20 mouse cellular contexts compared by ENCODE assay signal in the genomic region with DNA sequence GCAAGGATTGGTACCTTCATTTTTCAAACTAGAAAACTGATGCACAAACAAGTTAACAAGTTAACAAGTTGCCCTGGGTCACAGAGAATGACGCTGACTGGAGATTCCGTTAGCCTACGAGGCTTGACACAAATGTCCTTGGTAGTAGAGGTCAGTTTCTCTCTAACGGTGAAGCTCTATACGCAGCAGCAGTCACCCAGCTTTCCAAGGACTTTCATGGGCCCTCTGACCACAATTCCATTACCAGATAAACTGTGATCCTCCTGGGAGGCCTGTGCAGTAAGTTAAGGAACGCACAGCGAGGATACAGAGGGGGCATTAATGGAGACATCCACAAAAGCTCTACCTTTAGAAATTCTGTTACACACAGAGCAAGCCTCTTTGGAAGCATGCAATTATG. TPM values are rescaled to one million over a fixed set of nuclear protein-coding genes. Genes with fewer than 3 reads are reported as not detected.
DNase-seq lines count a peak whose midpoint lies in the region; ATAC-seq and TF ChIP-seq lines count a peak whose summit lies in the region.
"Had no signal": no experiment of that assay in that cellular context is flagged by ENCODE, and none has a peak within 500 bp of the region (broad histone marks: within the 10 kb centered on the region; RNA-seq: fewer than 3 reads in every experiment).

No protein-coding gene starts in this region.

- no peaks in the 10 kb centered on the region for H3K9me3 ChIP-seq in heart, embryonic 12.5 days (replicated peaks)
- no peaks in the 10 kb centered on the region for H3K9me3 ChIP-seq in heart, postnatal 0 days (replicated peaks; ENCODE audit: control insufficient read depth, low read length)
- no peaks in the 10 kb centered on the region for H3K9me3 ChIP-seq in heart, embryonic 11.5 days (replicated peaks; ENCODE audit: control insufficient read depth, low read length)
- H3K9me3 ChIP-seq: embryonic facial prominence, embryonic 13.5 days; forebrain, embryonic 12.5 days; hindbrain, embryonic 12.5 days had no signal

- no peaks in the 10 kb centered on the region for H3K27me3 ChIP-seq in heart, embryonic 12.5 days (replicated peaks)
- H3K27me3 ChIP-seq in heart, postnatal 0 days (ENCODE audit: control insufficient read depth, insufficient read depth, low read length) = no peaks in the 10 kb centered on the region
- no peaks in the 10 kb centered on the region for H3K27me3 ChIP-seq in heart, embryonic 11.5 days (ENCODE audit: control insufficient read depth, insufficient read depth, low read length)
- H3K27me3 ChIP-seq: embryonic facial prominence, embryonic 13.5 days; forebrain, embryonic 12.5 days; hindbrain, embryonic 12.5 days had no signal

- no peak overlapping the region for H3K4me3 ChIP-seq in heart, embryonic 12.5 days
- no peak overlapping the region for H3K4me3 ChIP-seq in heart, postnatal 0 days (ENCODE audit: low read depth, low read length)
- H3K4me3 ChIP-seq in heart, embryonic 11.5 days (ENCODE audit: low read depth, low read length) = no peak overlapping the region
- H3K4me3 ChIP-seq: embryonic facial prominence, embryonic 13.5 days; forebrain, embryonic 12.5 days; hindbrain, embryonic 12.5 days had no signal

- H3K9ac ChIP-seq in heart, embryonic 12.5 days = no peak overlapping the region
- no peak overlapping the region for H3K9ac ChIP-seq in heart, postnatal 0 days (replicated peaks; ENCODE audit: low read depth, low read length)
- H3K9ac ChIP-seq in heart, embryonic 11.5 days (ENCODE audit: low read depth, low read length) = no peak overlapping the region
- H3K9ac ChIP-seq: embryonic facial prominence, embryonic 13.5 days; forebrain, embryonic 12.5 days; hindbrain, embryonic 12.5 days had no signal

- ATAC-seq in heart, embryonic 12.5 days (ENCODE audit: insufficient number of reproducible peaks, low FRiP score) = no peak
- ATAC-seq in heart, postnatal 0 days (ENCODE audit: insufficient read depth, low read depth) = no peak
- no peak for ATAC-seq in heart, embryonic 11.5 days (replicated peaks; ENCODE audit: insufficient number of reproducible peaks, low FRiP score, low TSS enrichment)
- ATAC-seq: forebrain, embryonic 16.5 days; hindbrain, embryonic 16.5 days; inflammation-experienced regulatory T-cells, adult 6 months; intestine, postnatal 0 days had no signal

- peak overlapping the region; percentile 51; the same call in 1 of the 2 replicates for H3K27ac ChIP-seq in heart, embryonic 12.5 days (ENCODE audit: poor library complexity, severe bottlenecking)
- no peak overlapping the region for H3K27ac ChIP-seq in heart, postnatal 0 days (ENCODE audit: low read depth)
- H3K27ac ChIP-seq in heart, embryonic 11.5 days (ENCODE audit: low read depth, low read length) = no peak overlapping the region
- H3K27ac ChIP-seq: embryonic facial prominence, embryonic 13.5 days; forebrain, embryonic 12.5 days; hindbrain, embryonic 12.5 days had no signal

- H3K4me1 ChIP-seq in heart, embryonic 12.5 days (replicated peaks) = peaks cover 8% of the 10 kb centered on the region; the same call in 1 of the 2 replicates
- H3K4me1 ChIP-seq in heart, postnatal 0 days (ENCODE audit: control insufficient read depth, insufficient read depth) = 0 out of 2 replicates have a peak, but pooled peaks cover 3% of the 10 kb centered on the region
- 0 out of 2 replicates have a peak, but pooled peaks cover 5% of the 10 kb centered on the region for H3K4me1 ChIP-seq in heart, embryonic 11.5 days (ENCODE audit: control insufficient read depth, insufficient read depth, low read length)

- no peak for TF ChIP-seq EP300 in heart, postnatal 0 days (IDR thresholded peaks at IDR 0.05; ENCODE audit: low read depth)

- H3K4me2 ChIP-seq in heart, embryonic 12.5 days = no peak overlapping the region
- no peak overlapping the region for H3K4me2 ChIP-seq in heart, postnatal 0 days (ENCODE audit: low read depth, low read length)
- no peak overlapping the region for H3K4me2 ChIP-seq in heart, embryonic 11.5 days
- H3K4me2 ChIP-seq: embryonic facial prominence, embryonic 13.5 days; forebrain, embryonic 12.5 days; hindbrain, embryonic 12.5 days had no signal

- 55% methylated on average over 7 of the region's 7 CpGs for WGBS in heart, embryonic 12.5 days
- 49% methylated on average over 7 of the region's 7 CpGs for WGBS in heart, postnatal 0 days
- 59% methylated on average over 7 of the region's 7 CpGs for WGBS in heart, embryonic 11.5 days (ENCODE audit: insufficient replicate concordance)

- H3K36me3 ChIP-seq in heart, embryonic 12.5 days = 0 out of 2 replicates have a peak, but pooled peaks cover 3% of the 10 kb centered on the region
- H3K36me3 ChIP-seq in heart, postnatal 0 days (replicated peaks; ENCODE audit: control insufficient read depth, insufficient read depth, low read length) = no peaks in the 10 kb centered on the region
- no peaks in the 10 kb centered on the region; the same call in 1 of the 2 replicates for H3K36me3 ChIP-seq in heart, embryonic 11.5 days (ENCODE audit: control insufficient read depth, insufficient read depth, low read length)
- H3K36me3 ChIP-seq: embryonic facial prominence, embryonic 13.5 days; forebrain, embryonic 12.5 days; hindbrain, embryonic 12.5 days had no signal

- DNase-seq in adrenal gland, adult 2 months = peak; percentile 53
- no peak for DNase-seq in adrenal gland, adult 18-20 months (ENCODE audit: low spot score in 2 of 2)
- no peak for DNase-seq in heart, adult 11 months
- DNase-seq in heart, postnatal 0 days (ENCODE audit: low spot score) = peak; percentile 35
- DNase-seq in adrenal gland, postnatal 36 days = peak; percentile 35 to 38
- DNase-seq: cerebellum, adult 11-12 months; cerebellum, adult 9-11 months; cerebellum, postnatal 36 days; gastrocnemius, postnatal 10 days; heart, postnatal 4 days; kidney, adult 9 months had no signal

- no peak for TF ChIP-seq CTCF in heart, postnatal 0 days (IDR thresholded peaks at IDR 0.05; ENCODE audit: low read depth)

RNA-seq across cellular contexts. Expression of a gene that starts 53.4 kb away (rescaled TPM):
- 10 to 100 TPM; 37.8 to 75.4 TPM for total RNA-seq in adrenal gland, adult 2 months (2021)
- polyA plus RNA-seq in adrenal gland, adult 2 months (2012; rRNA removed) = 29.3 and 30.1 TPM in 2 replicates
- 10 to 100 TPM; 39.0 to 84.5 TPM for total RNA-seq in adrenal gland, adult 18-20 months (2021)
- polyA plus RNA-seq in heart, embryonic 12.5 days (2016; fragmentation: Nextera tagmentation; extraction: Ambion mirVana) = 13.4 and 13.7 TPM in 2 replicates
- total RNA-seq in heart, postnatal 0 days (2014; rRNA removed; ENCODE audit: low replicate concordance) = 15.0 and 19.3 TPM in 2 replicates
- 11.6 and 13.0 TPM in 2 replicates for polyA plus RNA-seq in heart, postnatal 0 days (2015; fragmentation: Nextera tagmentation; extraction: Ambion mirVana)
- 16.1 and 16.6 TPM in 2 replicates for polyA plus RNA-seq in heart, embryonic 11.5 days (2014; fragmentation: Nextera tagmentation; extraction: Ambion mirVana)
- total RNA-seq in adrenal gland, postnatal 36 days (2021) = 10 to 100 TPM; 48.6 to 53.6 TPM

Comparison
In these comparisons a context has a peak if more than half of its experiments do, and no peak if none do; other contexts are left out.
1. DNase-seq: peak in adrenal gland, adult 2 months (single experiment), heart, postnatal 0 days (single experiment) and adrenal gland, postnatal 36 days (2 of 2); none in adrenal gland, adult 18-20 months (0 of 2) and heart, adult 11 months (single experiment).